Mouse (Mus musculus) E14TG2a.4 (cell line): ENCODE measurements around the gene Nemp2.
"Not testable (repeated sequence)": the region's sequence is repeated elsewhere in the genome, so short reads cannot be mapped to it uniquely, and the experiment has no call there.

Experiments used
- H3K27me3 ChIP-seq: 2 replicates; pipeline ENCODE4 v1.6.1; 2014; ENCODE audit warnings: low read length, control low read depth; ENCODE audit not compliant: insufficient read depth
- H3K36me3 ChIP-seq: 2 replicates; pipeline ENCODE4 v1.6.1; 2014; ENCODE audit warnings: low read length, control low read depth; ENCODE audit not compliant: insufficient read depth
- H3K4me1 ChIP-seq: replicated peaks from 2 replicates; pipeline ENCODE4 v1.6.1; 2014; ENCODE audit warnings: low read depth, low read length, control low read depth
- H3K4me3 ChIP-seq: replicated peaks from 2 replicates; pipeline ENCODE4 v1.5.1; 2014; ENCODE audit warnings: mild to moderate bottlenecking, low read length
- H3K9me3 ChIP-seq: 2 replicates; pipeline ENCODE4 v1.6.1; 2014; ENCODE audit warnings: low read length, control low read depth
- CTCF ChIP-seq: conservative IDR thresholded peaks from 2 replicates; pipeline ENCODE4 v1.5.1; 2014; ENCODE audit warnings: low read length
- NANOG ChIP-seq: IDR thresholded peaks from 2 replicates; pipeline ENCODE4 v1.6.1; 2014; ENCODE audit warnings: borderline replicate concordance, low read length, mixed read lengths
- POU5F1 ChIP-seq: IDR thresholded peaks from 2 replicates; pipeline ENCODE4 v1.6.1; 2014; ENCODE audit warnings: low read length, borderline replicate concordance

Nemp2 gene

DNA sequence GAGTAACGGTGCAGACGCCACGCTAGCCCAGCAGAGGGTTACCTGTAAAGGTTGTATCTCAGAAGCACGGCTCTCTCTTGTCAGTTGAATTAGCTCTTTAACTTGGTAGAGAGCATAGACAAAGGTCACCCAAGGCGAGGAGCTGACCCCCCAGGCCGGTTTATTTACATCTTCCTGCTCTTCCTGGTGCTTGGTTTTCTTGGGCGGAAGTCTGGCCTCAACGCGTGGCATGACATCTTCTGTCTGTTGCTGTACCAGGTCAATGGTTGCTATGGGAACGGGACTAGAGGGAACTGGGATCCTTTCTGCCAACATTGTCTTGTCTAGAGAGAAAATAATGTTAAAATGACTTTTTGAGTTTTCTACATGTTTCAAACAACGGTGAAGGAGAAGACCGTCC is 30.3 kb downstream of the Nemp2 start:
- Histone ChIP-seq H3K36me3 (no peaks in the 10 kb centered on the region), H3K27me3 (no peaks in the 10 kb centered on the region), H3K4me3 (no peak overlapping the region), H3K9me3 (no peaks in the 10 kb centered on the region), H3K4me1 (peaks cover 11% of the 10 kb centered on the region)
- TF ChIP-seq POU5F1 (no peak), NANOG (no peak), CTCF (no peak)

DNA sequence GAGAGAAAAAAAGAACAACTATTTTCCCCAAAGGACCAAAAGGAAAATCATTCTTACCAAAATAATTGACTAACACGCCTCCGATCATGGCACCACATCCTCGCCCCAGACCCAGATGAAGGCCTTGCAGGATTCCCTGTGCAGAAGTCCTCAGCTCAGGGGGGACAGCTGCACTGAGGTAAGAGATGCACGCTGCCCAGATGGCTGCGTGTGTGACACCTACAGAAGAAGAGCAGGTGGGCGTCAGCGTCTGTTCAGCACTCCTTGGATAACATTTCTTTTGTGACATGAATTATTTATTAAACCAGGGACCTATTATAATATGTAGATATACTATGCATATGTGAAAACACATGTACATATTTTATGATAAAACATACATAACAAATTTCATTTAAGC is 32.7 kb downstream of the Nemp2 start:
- H3K4me3 ChIP-seq = no peak overlapping the region
- TF ChIP-seq POU5F1 (no peak), CTCF (no peak)
- H3K27me3 ChIP-seq = no peaks in the 10 kb centered on the region
- no peaks in the 10 kb centered on the region for H3K36me3 ChIP-seq
- no peaks in the 10 kb centered on the region for H3K4me1 ChIP-seq
- no peaks in the 10 kb centered on the region for H3K9me3 ChIP-seq

DNA sequence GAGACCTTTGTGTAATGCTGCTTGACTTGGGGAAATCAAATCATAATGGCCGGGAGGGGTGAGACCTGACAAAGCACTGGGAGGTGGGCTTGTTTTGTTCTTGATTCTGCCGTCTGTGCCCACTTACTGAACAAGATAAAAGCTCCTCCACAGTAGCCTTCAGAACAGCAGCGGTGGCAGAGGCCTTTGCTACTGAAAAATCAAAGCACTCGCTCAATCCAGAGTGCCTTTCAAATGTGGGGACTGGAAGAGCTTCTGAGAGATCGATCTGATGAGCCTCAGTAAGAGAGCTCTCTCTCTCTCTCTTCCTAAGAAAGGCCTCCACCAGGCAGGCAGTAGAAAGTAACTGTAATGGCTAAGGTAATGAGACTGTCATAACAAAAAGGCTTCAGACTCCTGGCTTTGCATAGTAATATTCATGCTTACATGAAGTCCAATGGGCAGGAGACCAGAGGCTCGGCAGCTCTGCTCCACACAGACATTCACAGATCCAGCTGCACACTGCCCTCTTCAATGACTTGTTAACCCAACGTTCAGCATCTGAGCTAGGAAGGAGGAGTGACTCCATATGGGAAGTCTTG is 38.3 kb downstream of the Nemp2 start:
- H3K9me3 ChIP-seq = no peaks in the 10 kb centered on the region
- no peaks in the 10 kb centered on the region for H3K36me3 ChIP-seq
- no peaks in the 10 kb centered on the region for H3K4me1 ChIP-seq
- H3K4me3 ChIP-seq = no peak overlapping the region
- H3K27me3 ChIP-seq = no peaks in the 10 kb centered on the region
- TF ChIP-seq NANOG (no peak), POU5F1 (no peak), CTCF (no peak)

DNA sequence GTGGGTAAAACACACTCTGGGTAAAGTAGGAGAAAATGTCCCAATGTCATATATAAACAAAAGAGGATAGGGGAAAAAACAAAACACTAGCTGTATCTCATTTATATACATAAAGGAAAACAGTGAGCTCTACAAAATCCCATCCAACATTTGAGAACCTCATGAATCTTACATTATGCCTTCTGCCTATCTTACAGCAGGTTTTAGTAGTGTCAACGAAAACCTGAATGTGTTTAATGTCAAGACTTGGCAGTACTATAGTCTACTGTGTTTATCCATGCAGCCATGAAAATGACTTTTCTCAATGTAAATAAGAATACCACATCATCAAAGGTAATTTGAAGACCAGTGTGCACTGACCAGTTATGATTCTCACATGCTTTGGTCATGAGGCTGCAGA is 39.4 kb downstream of the Nemp2 start:
- H3K36me3 ChIP-seq = no peaks in the 10 kb centered on the region
- no peaks in the 10 kb centered on the region for H3K9me3 ChIP-seq
- H3K4me3 ChIP-seq = no peak overlapping the region
- no peaks in the 10 kb centered on the region for H3K4me1 ChIP-seq
- TF ChIP-seq NANOG = no peak
- TF ChIP-seq POU5F1 = no peak
- no peak for TF ChIP-seq CTCF
- no peaks in the 10 kb centered on the region for H3K27me3 ChIP-seq

DNA sequence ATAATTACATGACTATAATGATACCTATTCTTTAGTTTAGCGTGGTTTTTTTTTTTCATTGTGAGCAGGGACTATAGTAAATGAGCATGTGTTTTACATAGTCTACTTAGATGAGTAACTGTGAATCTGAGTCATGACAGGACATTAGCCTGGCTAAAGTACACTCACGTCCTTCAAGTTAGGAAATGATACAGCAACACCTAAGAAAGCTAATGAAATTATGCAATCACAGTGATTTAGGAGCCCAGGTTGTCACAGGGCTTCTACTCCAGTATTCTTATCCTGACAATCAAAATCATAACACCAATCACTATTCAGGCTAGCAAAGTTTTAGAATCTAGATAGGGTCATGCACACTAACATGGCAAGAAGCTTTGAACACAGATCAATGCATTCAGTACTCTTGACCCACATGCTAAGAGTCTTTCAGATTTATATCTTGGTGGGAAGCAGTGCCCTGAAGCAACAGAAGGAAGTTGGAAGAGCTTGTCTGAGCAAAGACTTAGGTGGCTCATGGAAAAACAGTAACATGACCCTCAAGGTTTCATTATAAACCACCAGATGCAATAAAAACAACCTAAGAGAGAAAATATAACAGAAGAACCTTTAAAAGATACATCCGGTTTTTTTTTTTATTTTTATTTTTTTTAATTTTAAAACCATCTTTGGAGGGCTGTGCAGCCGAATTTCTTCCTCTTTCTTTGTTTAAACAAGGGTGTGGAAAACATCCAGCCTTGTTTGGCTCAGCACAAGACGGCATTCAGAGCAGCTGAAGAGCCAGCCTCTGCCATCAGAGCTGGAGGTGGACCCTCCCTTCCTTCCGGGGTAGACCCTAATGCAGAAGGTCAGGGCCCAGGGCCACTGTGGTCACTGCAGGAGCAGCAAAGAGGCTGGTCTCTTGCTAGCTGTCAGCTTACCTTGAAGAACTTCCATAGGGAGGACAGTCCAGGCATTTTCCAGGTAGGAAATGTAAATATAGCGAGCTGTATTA is 45.4 kb downstream of the Nemp2 start:
- TF ChIP-seq NANOG (no peak), POU5F1 (no peak), CTCF (no peak)
- Histone ChIP-seq H3K36me3 (no peaks in the 10 kb centered on the region), H3K27me3 (no peaks in the 10 kb centered on the region), H3K4me3 (no peak overlapping the region), H3K4me1 (no peaks in the 10 kb centered on the region), H3K9me3 (no peaks in the 10 kb centered on the region)

DNA sequence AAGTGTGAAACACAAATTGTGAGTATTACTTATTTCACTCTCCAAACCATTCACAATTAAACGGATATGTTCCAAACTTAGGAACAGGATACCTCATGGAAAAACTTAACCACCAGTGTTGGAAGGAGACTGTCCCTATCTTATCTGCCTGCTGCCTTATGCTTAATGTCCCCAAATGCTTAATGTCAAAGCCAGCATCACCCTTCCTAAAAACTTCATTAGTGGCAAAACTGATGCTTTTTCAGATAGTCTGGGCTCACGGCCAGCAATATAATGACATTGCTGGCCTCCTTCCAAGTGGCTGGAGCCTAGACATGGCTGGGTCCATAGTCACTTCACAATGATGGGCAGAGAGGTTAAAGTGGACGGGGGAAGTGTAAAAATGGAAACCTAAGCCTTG is 46.1 kb downstream of the Nemp2 start:
- Histone ChIP-seq H3K9me3 (no peaks in the 10 kb centered on the region), H3K4me3 (no peak overlapping the region), H3K27me3 (no peaks in the 10 kb centered on the region), H3K36me3 (no peaks in the 10 kb centered on the region), H3K4me1 (no peaks in the 10 kb centered on the region)
- TF ChIP-seq CTCF (no peak), POU5F1 (no peak), NANOG (no peak)

DNA sequence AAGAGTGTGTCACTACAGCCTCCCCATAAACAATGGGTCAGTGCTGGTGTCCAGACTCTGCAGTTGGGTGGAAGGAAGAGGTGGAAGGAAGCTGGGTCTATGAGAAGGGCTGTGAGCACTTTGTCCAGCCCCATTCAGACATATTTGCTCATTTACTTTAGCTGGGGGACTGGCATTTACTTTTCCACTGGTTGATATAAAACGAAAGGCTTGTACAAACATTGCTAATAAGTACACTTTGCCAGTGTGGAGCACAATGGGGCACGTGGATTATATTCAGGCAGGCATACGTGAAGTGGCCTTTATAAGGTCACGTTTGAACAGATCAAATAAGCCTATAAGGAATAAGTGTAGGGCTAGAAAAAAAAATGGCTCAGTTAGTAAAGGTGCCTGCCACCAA is 53.0 kb downstream of the Nemp2 start:
- Histone ChIP-seq H3K9me3 (no peaks in the 10 kb centered on the region), H3K4me1 (no peaks in the 10 kb centered on the region), H3K36me3 (no peaks in the 10 kb centered on the region), H3K4me3 (no peak overlapping the region), H3K27me3 (no peaks in the 10 kb centered on the region)
- TF ChIP-seq POU5F1 = no peak
- TF ChIP-seq NANOG = no peak
- TF ChIP-seq CTCF = no peak

DNA sequence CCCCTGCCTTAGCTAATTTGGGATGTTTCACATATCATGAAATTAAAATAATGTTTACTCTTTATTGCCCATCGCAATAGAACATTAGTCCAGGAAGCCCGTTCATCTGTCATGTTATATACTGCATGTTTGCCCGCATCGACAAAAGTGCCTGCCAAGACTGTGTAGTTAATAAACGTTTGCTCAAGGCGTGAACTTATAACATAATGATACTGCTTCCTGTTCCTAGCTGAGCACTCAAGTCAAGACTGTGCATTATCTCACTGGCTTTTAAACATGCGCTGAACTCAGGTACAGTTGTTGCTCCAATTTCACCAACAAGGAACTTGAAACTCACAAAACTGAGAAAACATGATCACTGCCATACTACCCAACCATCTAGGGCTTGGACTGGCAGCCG is 57.1 kb downstream of the Nemp2 start:
- Histone ChIP-seq H3K36me3 (no peaks in the 10 kb centered on the region), H3K4me1 (no peaks in the 10 kb centered on the region), H3K27me3 (no peaks in the 10 kb centered on the region), H3K9me3 (no peaks in the 10 kb centered on the region), H3K4me3 (no peak overlapping the region)
- no peak for TF ChIP-seq NANOG

DNA sequence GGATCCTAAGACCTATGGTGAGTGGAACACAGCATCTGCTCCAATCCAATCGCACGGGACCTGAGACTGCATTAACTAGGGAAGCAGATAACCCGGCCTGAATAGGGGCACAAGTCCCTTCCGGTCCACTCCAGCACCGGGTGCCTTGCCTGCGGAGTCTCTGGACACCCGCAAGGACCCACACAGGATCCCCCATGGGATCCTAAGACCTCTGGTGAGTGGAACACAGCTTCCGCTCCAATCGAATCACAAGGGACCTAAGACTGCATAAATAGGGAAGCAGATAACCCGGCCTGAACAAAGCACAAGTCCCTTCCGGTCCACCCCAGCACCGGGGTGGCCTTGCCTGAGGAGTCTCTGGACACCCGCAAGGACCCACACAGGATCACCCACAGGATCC is 64.0 kb downstream of the Nemp2 start:
- H3K4me3 ChIP-seq, H3K36me3 ChIP-seq, H3K27me3 ChIP-seq, H3K4me1 ChIP-seq: not testable (repeated sequence)
- H3K9me3 ChIP-seq = peaks cover 10% of the 10 kb centered on the region
